Mouse (Mus musculus) heart, adult 2 months (tissue): Measurements from ENCODE around the gene Rpgrip1l. TPM values are rescaled to one million over a fixed set of nuclear protein-coding genes. Genes with fewer than 3 reads are reported as not detected.

Experiments used
- DNase-seq, 2 experiments: peaks; one replicate each; pipeline ENCODE4 v3.0.0; 2021
- H3K27ac ChIP-seq: fragments of 200-600 bp; 2 replicates; pipeline ENCODE4 v1.8.1; 2022
- H3K27me3 ChIP-seq: fragments of 200-500 bp; 2 replicates; pipeline ENCODE4 v1.6.1; 2012; ENCODE audit warnings: mild to moderate bottlenecking, low read length, inconsistent platforms, mixed read lengths; ENCODE audit not compliant: control insufficient read depth, insufficient read depth
- H3K36me3 ChIP-seq: fragments of 200-500 bp; 2 replicates; pipeline ENCODE4 v1.6.1; 2012; ENCODE audit warnings: low read length, inconsistent platforms; ENCODE audit not compliant: control insufficient read depth, insufficient read depth
- H3K4me1 ChIP-seq: fragments of 200-500 bp; 2 replicates; pipeline ENCODE4 v1.6.1; 2011; ENCODE audit warnings: low read length; ENCODE audit not compliant: control insufficient read depth, insufficient read depth
- H3K4me3 ChIP-seq: fragments of 200-600 bp; 2 replicates; pipeline ENCODE4 v1.8.1; 2022
- H3K79me2 ChIP-seq: fragments of 200-500 bp; replicated peaks from 2 replicates; pipeline ENCODE4 v1.6.1; 2012; ENCODE audit warnings: mild to moderate bottlenecking, inconsistent platforms, low read length, moderate library complexity, mixed read lengths; ENCODE audit not compliant: control insufficient read depth, insufficient read depth
- H3K9ac ChIP-seq: fragments of 200-500 bp; 2 replicates; pipeline ENCODE4 v1.6.1; 2012; ENCODE audit warnings: low read depth, mild to moderate bottlenecking, control low read depth, inconsistent platforms, low read length, mixed read lengths
- CTCF ChIP-seq: fragments of 200-600 bp; IDR thresholded peaks from 2 replicates; pipeline ENCODE4 v1.8.1; 2022; ENCODE audit warnings: antibody characterized with exemption, mild to moderate bottlenecking, moderate library complexity
- EP300 ChIP-seq: fragments of 200-500 bp; IDR thresholded peaks from 2 replicates; pipeline ENCODE4 v1.6.1; 2011; ENCODE audit warnings: low read depth, low read length, control low read depth; ENCODE audit not compliant: insufficient read depth
- POLR2A ChIP-seq: fragments of 200-500 bp; IDR thresholded peaks from 2 replicates; pipeline ENCODE4 v1.6.1; 2011; ENCODE audit warnings: mild to moderate bottlenecking, low read depth, low read length, control low read depth; ENCODE audit not compliant: insufficient read depth
- WGBS: fragments of 180-500 bp; shearing (Covaris S2); methylation state at CpG from one replicate; pipeline ENCODE4 v1.1.7; 2018; 5-methylcytosine and 5-hydroxymethylcytosine counted together
- intact Hi-C: fragments of 180-260 bp; cut with DNase I; formaldehyde crosslinking; loops from one replicate; pipeline ENCODE4 v1.15.1; 2025
- polyA plus RNA-seq: library from polyadenylated mRNA; depleted of rRNA; stranded (reverse); fragments of >200 nt; gene quantifications from 2 replicates; pipeline ENCODE4 v1.2.3, GENCODE M21; 2012
- total RNA-seq, 2 experiments: library from RNA; stranded (reverse); gene quantifications; 2 replicates each; pipeline ENCODE4 v1.2.3; 2021

The Rpgrip1l gene
- total and polyA plus RNA-seq, 3 experiments, result 0.88 to 3.6 (median 3.2) TPM

DNA sequence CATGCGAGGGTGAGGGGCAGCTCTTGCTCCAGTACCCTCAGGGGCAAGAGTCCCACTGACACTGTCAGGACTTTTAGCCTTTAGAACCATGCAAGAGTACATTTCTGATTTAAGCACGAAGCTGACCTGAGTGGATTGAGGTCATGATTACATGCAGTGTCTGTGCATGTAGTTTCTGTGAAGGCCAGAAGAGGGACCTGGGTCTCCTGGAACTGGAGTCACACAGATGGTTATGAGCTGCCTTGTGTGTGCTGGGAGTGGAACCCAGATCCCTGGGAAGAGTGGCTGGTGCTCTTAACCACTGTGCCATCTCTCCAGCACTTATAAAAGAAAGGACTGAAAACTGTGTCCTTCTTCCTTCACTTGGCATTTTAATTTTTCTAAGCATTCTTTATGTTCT, 111.9 kb downstream of the Rpgrip1l start:
- Histone ChIP-seq H3K9ac (no peak overlapping the region), H3K36me3 (no peaks in the 10 kb centered on the region), H3K4me1 (peaks cover 2% of the 10 kb centered on the region; the same call in 1 of the 2 replicates), H3K79me2 (no peaks in the 10 kb centered on the region), H3K27me3 (no peaks in the 10 kb centered on the region), H3K4me3 (no peak overlapping the region), H3K27ac (no peak overlapping the region)
- 79% methylated on average over 2 of the region's 2 CpGs for WGBS
- no peak for DNase-seq
- intact Hi-C loops, result no loop called here
- TF ChIP-seq EP300, result no peak
- TF ChIP-seq POLR2A, result no peak
- no peak for TF ChIP-seq CTCF

DNA sequence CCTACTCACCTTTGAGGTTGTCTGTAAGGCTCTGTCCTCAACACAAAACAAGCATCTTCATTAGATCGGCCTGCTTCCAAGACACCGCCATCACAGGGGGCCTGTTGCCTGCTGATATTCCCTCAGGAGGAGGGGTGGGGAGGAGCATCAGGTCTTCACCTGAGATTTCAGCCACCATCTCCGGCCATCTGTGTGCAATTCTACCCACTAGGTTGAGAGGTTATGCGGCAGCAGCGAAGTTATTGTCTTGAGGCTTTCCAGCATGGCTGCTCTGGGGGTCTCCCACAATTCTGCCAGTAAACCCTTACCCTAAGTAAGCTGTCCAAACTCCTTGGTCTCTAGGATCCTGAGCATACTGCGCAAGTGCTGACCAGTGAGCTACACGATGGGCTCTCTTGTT, 113.2 kb downstream of the Rpgrip1l start, which contains the start of gene Aktip:
TSS of gene Aktip (minus strand) at position 101 of the 400 bp plus-strand sequence.
- H3K27me3 ChIP-seq, result no peaks in the 10 kb centered on the region
- H3K9ac ChIP-seq, result no peak within 1 kb of the TSS
- no peak within 1 kb of the TSS for H3K4me3 ChIP-seq
- peaks cover 2% of the 10 kb centered on the region; the same call in 1 of the 2 replicates for H3K4me1 ChIP-seq
- no peak within 1 kb of the TSS for H3K27ac ChIP-seq
- intact Hi-C loops, result loop anchor here (10.0 kb wide), 1 partner anchor 1175 kb away; no protein-coding TSS in a partner anchor
- no peaks in the 10 kb centered on the region for H3K36me3 ChIP-seq
- no peak for DNase-seq
- TF ChIP-seq CTCF, result no peak
- no peak for TF ChIP-seq POLR2A
- no peak for TF ChIP-seq EP300
- H3K79me2 ChIP-seq, result no peaks in the 10 kb centered on the region
- 96% methylated on average over 7 of the region's 7 CpGs for WGBS

DNA sequence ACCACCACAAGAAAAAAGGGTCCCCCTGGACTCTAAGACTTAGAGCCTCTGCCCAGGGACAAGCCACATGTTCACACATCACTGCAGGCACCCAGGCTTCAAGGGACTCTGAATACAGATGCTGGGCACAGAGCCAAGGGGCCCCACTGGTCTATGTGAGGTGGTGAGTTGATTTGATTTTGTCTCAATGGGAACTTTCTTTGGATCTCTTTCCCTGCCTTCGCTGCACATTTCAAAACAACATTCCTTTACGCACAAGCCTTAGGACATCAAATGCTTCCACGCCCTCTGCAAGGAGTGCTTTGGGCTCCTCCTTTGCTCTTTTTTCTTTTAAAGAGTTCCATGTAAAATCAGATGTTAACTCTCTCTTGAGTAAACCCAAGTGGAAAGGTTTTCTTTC, 115.0 kb downstream of the Rpgrip1l start:
- H3K79me2 ChIP-seq, result no peaks in the 10 kb centered on the region
- no peak overlapping the region for H3K4me3 ChIP-seq
- 82% methylated on average over 3 of the region's 3 CpGs for WGBS
- H3K27ac ChIP-seq, result no peak overlapping the region
- H3K4me1 ChIP-seq, result peaks cover 2% of the 10 kb centered on the region; the same call in 1 of the 2 replicates
- H3K27me3 ChIP-seq, result no peaks in the 10 kb centered on the region
- H3K9ac ChIP-seq, result no peak overlapping the region
- H3K36me3 ChIP-seq, result no peaks in the 10 kb centered on the region
- TF ChIP-seq CTCF (no peak), POLR2A (no peak), EP300 (no peak)
- intact Hi-C loops, result loop anchor here (10.0 kb wide), 1 partner anchor 1177 kb away; no protein-coding TSS in a partner anchor
- no peak for DNase-seq

DNA sequence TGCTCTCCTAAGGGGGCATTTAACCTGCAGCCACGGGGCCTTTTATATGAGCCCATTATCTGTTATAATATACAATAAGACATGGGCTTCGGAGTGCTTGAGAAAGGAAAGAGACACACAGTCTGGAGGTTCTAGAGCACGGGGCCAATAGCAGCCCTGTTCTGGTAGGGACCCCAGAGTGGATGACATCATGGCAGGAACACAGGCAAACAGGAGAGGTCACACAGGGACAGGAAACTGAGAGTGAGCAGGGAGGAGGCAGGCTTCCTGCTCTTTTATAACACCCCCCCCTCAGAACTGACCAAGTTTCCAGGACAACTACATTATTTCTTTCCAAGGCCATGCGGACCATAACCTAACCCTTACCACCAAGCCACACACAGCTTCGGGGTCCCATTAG, 115.8 kb downstream of the Rpgrip1l start:
- Histone ChIP-seq H3K79me2 (no peaks in the 10 kb centered on the region), H3K4me1 (peaks cover 2% of the 10 kb centered on the region; the same call in 1 of the 2 replicates), H3K27ac (no peak overlapping the region), H3K9ac (no peak overlapping the region), H3K36me3 (no peaks in the 10 kb centered on the region), H3K27me3 (no peaks in the 10 kb centered on the region), H3K4me3 (no peak overlapping the region)
- WGBS, result 45% methylated on average over 5 of the region's 5 CpGs
- intact Hi-C loops, result loop anchor here (10.0 kb wide), 1 partner anchor 1178 kb away; no protein-coding TSS in a partner anchor
- DNase-seq, result peak in 1 of 2 experiments; percentile 11
- no peak for TF ChIP-seq POLR2A
- no peak for TF ChIP-seq CTCF
- no peak for TF ChIP-seq EP300

DNA sequence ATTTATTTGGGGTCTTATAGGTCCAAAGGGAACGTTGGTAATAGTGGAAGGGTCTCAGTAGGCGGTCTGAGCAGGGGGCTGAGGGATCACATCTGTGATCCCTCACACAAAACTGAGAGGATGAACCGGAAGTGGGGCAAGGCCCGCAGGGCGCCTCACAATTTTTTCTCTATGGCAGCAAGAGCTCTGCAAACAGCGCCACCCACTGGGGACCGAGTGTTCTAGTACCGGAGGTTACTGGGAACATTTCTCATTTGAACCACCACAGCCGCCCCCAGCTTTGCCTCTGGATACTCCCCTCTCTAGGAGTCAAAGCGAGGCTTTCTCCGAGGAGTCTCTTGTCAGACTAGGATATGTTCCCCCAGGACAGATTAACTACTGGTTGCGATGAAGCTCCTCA, 116.4 kb downstream of the Rpgrip1l start:
- H3K9ac ChIP-seq, result no peak overlapping the region
- TF ChIP-seq EP300 (no peak), CTCF (no peak), POLR2A (no peak)
- no peaks in the 10 kb centered on the region for H3K36me3 ChIP-seq
- intact Hi-C loops, result loop anchor here (10.0 kb wide), 1 partner anchor 1178 kb away; no protein-coding TSS in a partner anchor
- H3K4me3 ChIP-seq, result no peak overlapping the region
- H3K4me1 ChIP-seq, result peaks cover 2% of the 10 kb centered on the region; the same call in 1 of the 2 replicates
- 80% methylated on average over 12 of the region's 12 CpGs for WGBS
- no peaks in the 10 kb centered on the region for H3K79me2 ChIP-seq
- no peak for DNase-seq
- no peaks in the 10 kb centered on the region for H3K27me3 ChIP-seq
- H3K27ac ChIP-seq, result no peak overlapping the region

DNA sequence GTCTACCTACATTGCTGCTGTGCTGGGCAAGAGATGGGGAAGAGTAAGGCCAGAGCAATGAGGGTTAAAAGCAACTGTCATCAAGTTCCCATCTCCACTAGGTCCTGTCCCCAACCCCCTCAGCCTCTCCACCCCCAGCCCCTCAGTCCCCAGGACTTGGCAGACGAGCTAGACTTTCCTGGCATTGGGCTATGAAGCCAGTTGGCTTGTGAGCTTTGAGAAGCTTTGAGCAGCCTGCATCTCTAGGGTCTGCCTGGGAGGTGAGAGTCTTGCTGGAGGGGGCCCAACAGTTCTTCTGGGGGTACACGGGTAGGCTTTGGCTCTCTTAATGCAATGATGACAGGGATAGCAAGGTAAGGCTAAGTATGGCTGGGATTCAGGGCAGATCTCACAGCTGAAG, 119.0 kb downstream of the Rpgrip1l start:
- DNase-seq, result no peak
- Histone ChIP-seq H3K27me3 (no peaks in the 10 kb centered on the region; the same call in 1 of the 2 replicates), H3K36me3 (no peaks in the 10 kb centered on the region), H3K4me3 (no peak overlapping the region), H3K27ac (no peak overlapping the region), H3K9ac (no peak overlapping the region), H3K4me1 (peaks cover 2% of the 10 kb centered on the region; the same call in 1 of the 2 replicates), H3K79me2 (no peaks in the 10 kb centered on the region)
- 77% methylated on average over 2 of the region's 2 CpGs for WGBS
- TF ChIP-seq EP300 (no peak), POLR2A (no peak), CTCF (no peak)
- intact Hi-C loops, result loop anchor here (10.0 kb wide), 1 partner anchor 1181 kb away; no protein-coding TSS in a partner anchor
